In the genomic region with DNA sequence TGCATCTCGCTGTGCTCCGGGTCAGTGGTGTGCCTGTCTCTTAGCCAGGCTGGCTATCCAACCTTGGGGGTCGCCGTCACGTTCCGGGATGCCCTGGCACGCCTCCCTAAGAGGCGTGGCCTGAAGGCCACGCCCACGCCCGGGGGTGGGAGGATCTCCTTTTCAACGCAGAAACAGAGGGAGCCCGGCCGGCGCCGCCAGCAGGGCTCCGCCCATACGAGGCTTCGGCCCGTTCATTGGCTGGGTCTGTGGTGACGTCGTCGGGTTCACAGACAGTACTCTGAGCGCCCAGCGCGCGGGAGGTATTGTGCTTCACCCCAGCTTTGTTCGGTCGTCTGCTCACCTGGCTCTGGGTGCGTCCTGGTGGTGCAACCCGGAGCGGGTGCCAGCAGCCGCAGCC, we compare ENCODE assay signal across 8 mouse cellular contexts. TPM values are rescaled to one million over a fixed set of nuclear protein-coding genes. Genes with fewer than 3 reads are reported as not detected.
DNase-seq lines count a peak whose midpoint lies in the region; ATAC-seq lines count a peak whose summit lies in the region.

A gene (plus strand): TSS at position 236 of the 400 bp plus-strand sequence.

- intact Hi-C loops in left cerebral cortex, postnatal 14 days (cut with DNase I): no loop called here

- H3K27ac ChIP-seq in intestine, embryonic 14.5 days (ENCODE audit: low read depth): peak within 1 kb of the TSS; percentile 97

- peaks cover 17% of the 10 kb centered on the region; the same call in 1 of the 2 replicates for H3K36me3 ChIP-seq in intestine, embryonic 14.5 days (ENCODE audit: control insufficient read depth, insufficient read depth, low read length)

- peak within 1 kb of the TSS; percentile 91 for H3K4me3 ChIP-seq in intestine, embryonic 14.5 days (ENCODE audit: low read depth, low read length)

- H3K9ac ChIP-seq in intestine, embryonic 14.5 days (ENCODE audit: low read length): peak within 1 kb of the TSS; percentile 86

- under 1% methylated on average over 33 of the region's 33 CpGs for WGBS in intestine, embryonic 14.5 days

- peak within 1 kb of the TSS; percentile 93 for H3K4me2 ChIP-seq in intestine, embryonic 14.5 days (ENCODE audit: low read length)

- H3K9me3 ChIP-seq in intestine, embryonic 14.5 days (ENCODE audit: control insufficient read depth, low read length): no peaks in the 10 kb centered on the region

- ATAC-seq in intestine, embryonic 14.5 days (replicated peaks; ENCODE audit: low FRiP score, low TSS enrichment, low read depth): peak; percentile 99

- peaks cover 23% of the 10 kb centered on the region for H3K4me1 ChIP-seq in intestine, embryonic 14.5 days (replicated peaks; ENCODE audit: control insufficient read depth, insufficient read depth, low read length)

- DNase-seq in adrenal gland, adult 18-20 months (ENCODE audit: low spot score in 2 of 2): peak; percentile 88 to 90
- peak; percentile 98 for DNase-seq in embryo, embryonic 11 days
- DNase-seq in gastrocnemius, postnatal 25 days: peak; percentile 94
- peak; percentile 99 for DNase-seq in intestine, embryonic 14.5 days (ENCODE audit: low spot score)
- peak; percentile 98 for DNase-seq in left cerebral cortex, postnatal 14 days (ENCODE audit: low spot score in 2 of 2)
- DNase-seq in mesoderm, embryonic 11.5 days (ENCODE audit: low read depth, low spot score): peak; percentile 99
- peak; percentile 97 to 98 for DNase-seq in right cerebral cortex, postnatal 36 days (ENCODE audit: low spot score in 2 of 2)
- DNase-seq in yolk sac, embryonic 10.5 days (ENCODE audit: low spot score): peak; percentile 95

- no peaks in the 10 kb centered on the region for H3K27me3 ChIP-seq in intestine, embryonic 14.5 days (replicated peaks; ENCODE audit: control insufficient read depth, insufficient read depth, low read length)

RNA-seq across cellular contexts. Expression of the gene that starts here (rescaled TPM):
- 10 to 100 TPM; 18.6 to 22.3 TPM for total RNA-seq in adrenal gland, adult 18-20 months (2021)
- total RNA-seq in gastrocnemius, postnatal 25 days (2021): 1 to 10 TPM; 4.6 to 5.2 TPM
- 30.6 and 31.4 TPM in 2 replicates for polyA plus RNA-seq in intestine, embryonic 14.5 days (2014; fragmentation: Nextera tagmentation; extraction: Ambion mirVana)
- total RNA-seq in left cerebral cortex, postnatal 14 days (2021): 10 to 100 TPM; 17.4 to 18.8 TPM

Comparison
In these comparisons a context has a peak if more than half of its experiments do, and no peak if none do; other contexts are left out.
1. Peak in every context shown above with its lines: DNase-seq, ATAC-seq, H3K4me3 ChIP-seq and H3K27ac ChIP-seq.